Mouse (Mus musculus): Measurements from ENCODE around the gene Ola1. TPM values are rescaled to one million over a fixed set of nuclear protein-coding genes. Genes with fewer than 3 reads are reported as not detected.

The Ola1 gene
- polyA plus RNA-seq, 1 experiment from 2014 or later = 92.0 TPM

GRCm38 (mm10) chr2:73066307-73067167 is 152.2 kb downstream of the Ola1 start:
- DNase-seq (ENCODE audit: low spot score) = peak; percentile 18

- DNase-seq (ENCODE audit: low spot score) = no peak
Measured at GRCm38 (mm10) chr2:73063911-73064619, 154.7 kb downstream of the Ola1 start.

DNA sequence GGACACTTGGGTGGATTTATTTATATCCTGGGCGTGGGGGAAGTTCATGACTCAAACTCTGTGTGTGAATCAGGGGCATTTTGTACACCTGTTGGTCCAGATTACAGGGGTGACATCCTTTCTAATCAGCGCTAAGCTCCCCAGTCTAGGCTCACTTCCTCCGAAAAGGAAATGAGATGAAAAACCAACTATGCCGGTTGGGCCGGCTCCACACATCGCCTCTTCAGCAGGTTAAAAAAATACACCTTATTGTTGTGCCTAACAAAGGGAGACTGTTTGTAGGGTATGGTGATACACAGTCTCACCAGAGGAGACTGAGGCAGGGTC is 158.5 kb downstream of the Ola1 start:
- DNase-seq (ENCODE audit: low spot score) = no peak

GRCm38 (mm10) chr2:73059550-73060258 is 159.0 kb downstream of the Ola1 start:
- peak; percentile 48 for DNase-seq (ENCODE audit: low spot score)

GRCm38 (mm10) chr2:73058344-73058743 is 160.4 kb downstream of the Ola1 start:
- DNase-seq (ENCODE audit: low spot score) = no peak

DNA sequence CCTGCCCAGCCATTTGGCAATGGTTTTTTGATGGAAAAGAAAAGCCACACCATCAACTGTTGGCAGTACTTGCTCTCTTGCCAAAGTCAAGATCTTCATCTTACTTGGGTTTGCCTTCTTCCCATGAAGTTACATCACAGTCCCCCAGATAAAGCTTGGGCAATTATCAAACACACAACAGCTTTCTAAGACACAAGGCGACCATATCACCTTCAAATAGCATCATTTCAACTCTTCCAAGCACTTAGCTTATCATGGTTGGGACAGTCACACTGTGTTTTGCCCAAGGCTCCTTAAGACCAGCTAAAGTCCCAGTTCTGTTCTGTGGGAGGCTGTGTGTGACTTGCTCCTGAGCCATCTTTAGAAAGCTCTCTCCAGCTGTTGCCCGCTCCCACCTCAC is 161.1 kb downstream of the Ola1 start:
- no peak for DNase-seq (ENCODE audit: low spot score)

GRCm38 (mm10) chr2:73056090-73056956 is 162.4 kb downstream of the Ola1 start:
- peak; percentile 45 for DNase-seq (ENCODE audit: low spot score)

DNA sequence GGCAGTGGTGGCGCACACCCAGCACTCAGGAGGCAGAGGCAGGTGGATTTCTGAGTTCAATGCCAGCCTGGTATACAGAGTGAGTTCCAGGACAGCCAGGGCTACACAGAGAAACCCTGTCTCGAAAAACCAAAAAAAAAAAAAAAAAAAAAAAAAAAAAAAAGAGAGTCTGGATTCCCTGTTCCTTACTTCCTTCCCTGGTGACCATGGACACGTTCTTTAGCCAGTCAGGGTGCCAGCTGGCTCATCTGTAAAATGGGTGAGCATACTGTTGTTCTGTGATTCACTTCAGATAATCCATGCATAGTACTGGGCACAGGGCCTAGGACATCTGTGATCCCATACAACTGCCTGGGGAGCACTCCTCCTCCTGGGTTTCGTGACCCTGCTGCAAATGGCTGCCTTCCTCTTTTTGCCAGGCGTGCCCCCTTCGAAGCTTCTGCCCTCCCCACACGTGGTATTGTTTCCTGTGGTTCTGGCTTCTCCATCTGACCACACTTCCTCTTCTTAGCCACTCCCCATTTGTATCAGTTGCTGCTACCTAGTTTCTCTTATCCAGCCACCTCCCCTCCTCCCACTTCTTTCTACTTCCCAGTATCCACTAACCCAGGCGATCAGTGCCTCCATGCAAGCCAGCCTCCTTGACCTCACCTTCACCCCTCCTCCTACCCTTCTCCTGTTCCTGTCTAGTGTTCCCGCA is 164.8 kb downstream of the Ola1 start:
- DNase-seq (ENCODE audit: low spot score) = peak; percentile 49

GRCm38 (mm10) chr2:73050401-73050800 is 168.3 kb downstream of the Ola1 start:
- no peak for DNase-seq (ENCODE audit: low spot score)

DNA sequence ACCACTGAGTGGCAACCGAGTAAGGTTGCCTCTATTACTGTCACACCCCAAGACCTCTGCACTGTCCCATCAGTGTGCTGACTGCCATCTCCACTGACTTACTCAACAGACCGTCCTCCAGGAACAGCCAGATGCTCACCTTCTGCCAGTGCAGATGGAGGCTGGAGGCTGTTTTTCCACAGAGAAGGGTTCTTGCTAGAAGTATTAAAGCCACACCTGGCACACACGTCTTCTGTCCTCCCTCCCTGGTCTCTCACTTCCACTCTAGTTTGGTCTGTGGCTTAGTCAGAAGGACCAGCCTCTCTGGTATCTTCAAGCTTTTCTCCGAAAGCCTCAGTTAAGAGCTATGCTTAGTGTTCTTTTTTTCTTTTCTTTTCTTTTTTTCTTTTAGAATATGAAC is 168.7 kb downstream of the Ola1 start:
- no peak for DNase-seq (ENCODE audit: low spot score)

GRCm38 (mm10) chr2:73049001-73049684 is 169.6 kb downstream of the Ola1 start:
- DNase-seq (ENCODE audit: low spot score) = no peak

DNA sequence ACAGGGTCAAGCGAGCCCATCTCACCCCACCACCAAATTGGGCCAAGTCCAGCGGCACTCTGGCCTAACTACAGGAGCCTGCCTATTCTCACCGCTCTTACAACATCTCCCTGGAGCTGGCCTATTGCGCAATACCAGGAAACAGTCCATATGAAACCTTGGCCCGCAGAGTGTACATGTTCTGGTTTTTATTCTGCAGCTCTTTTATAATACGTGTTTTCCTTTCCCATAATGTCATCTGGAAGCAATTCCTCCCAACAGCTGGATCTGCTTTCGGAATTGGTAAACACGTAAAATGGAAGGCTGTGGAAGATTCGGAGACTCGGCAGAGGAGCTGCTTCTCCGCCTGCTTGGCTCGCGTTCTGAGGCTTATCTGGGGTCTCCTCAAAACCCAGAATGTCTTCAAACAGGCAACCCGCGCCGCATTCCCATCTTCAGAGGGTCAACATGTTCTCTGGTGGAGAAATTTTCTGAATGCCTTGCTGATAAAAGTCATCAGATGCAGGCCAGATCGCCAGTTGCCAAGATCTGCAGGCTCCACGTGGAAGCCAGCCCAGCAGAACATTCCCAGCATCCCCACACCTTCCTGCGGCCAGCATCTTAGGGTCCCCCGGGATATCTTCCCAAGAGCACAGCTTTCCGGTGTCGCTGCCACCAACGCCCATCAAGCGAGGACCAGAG is 171.5 kb downstream of the Ola1 start:
- no peak for DNase-seq (ENCODE audit: low spot score)

DNA sequence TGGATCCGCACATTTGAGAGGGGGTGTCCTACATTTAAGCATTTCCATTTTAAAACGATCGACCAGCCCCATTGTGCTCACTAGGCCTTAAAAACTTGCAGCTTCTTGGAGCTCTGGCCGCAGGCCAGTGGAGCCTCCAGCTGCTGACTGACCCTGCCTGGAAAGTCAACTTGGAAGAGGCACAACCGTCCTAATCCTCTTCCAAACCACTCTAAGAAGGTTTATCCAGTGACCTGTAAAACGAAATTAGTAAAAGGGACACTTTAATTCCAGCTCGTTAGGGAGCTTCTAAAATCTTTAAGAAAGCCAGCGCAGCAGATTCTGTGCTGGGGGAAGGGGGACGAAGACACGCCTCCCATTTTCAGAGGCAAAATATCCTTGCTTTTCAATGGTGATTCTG is 172.1 kb downstream of the Ola1 start:
- no peak for DNase-seq (ENCODE audit: low spot score)

- DNase-seq (ENCODE audit: low spot score) = no peak
Measured at GRCm38 (mm10) chr2:73045505-73045904, 173.2 kb downstream of the Ola1 start.

Other genes starting within 250 kb of the Ola1 start
- gene Sp3, start 238.5 kb downstream of the Ola1 start, polyA plus RNA-seq (2015; fragmentation: Nextera tagmentation; extraction: Ambion mirVana) = 64.6 and 73.9 TPM in 2 replicates
- gene Gm11084, start 232.2 kb downstream of the Ola1 start, polyA plus RNA-seq (2015; fragmentation: Nextera tagmentation; extraction: Ambion mirVana) = not detected in 2 replicates
- gene Sp9, start 53.0 kb upstream of the Ola1 start, polyA plus RNA-seq (2015; fragmentation: Nextera tagmentation; extraction: Ambion mirVana) = 0.03 TPM in 1 of 2 replicates, not detected in the other
- gene Scrn3, start 93.7 kb upstream of the Ola1 start, polyA plus RNA-seq (2015; fragmentation: Nextera tagmentation; extraction: Ambion mirVana) = 7.1 and 7.6 TPM in 2 replicates
- gene Cir1, start 93.8 kb upstream of the Ola1 start, polyA plus RNA-seq (2015; fragmentation: Nextera tagmentation; extraction: Ambion mirVana) = 29.7 and 30.9 TPM in 2 replicates
- gene Gpr155, start 167.6 kb upstream of the Ola1 start, polyA plus RNA-seq (2015; fragmentation: Nextera tagmentation; extraction: Ambion mirVana) = 2.6 and 2.8 TPM in 2 replicates